Mouse (Mus musculus) midbrain, postnatal 0 days (tissue): ENCODE measurements around the gene Stk10. TPM values are rescaled to one million over a fixed set of nuclear protein-coding genes. Genes with fewer than 3 reads are reported as not detected.

ENCODE experiments used
- ATAC-seq: fragments of 200-750 bp; cut with Nextera tagmentation; 2 replicates; pipeline ENCODE4 v1.8.0; 2017; ENCODE audit warnings: moderate number of reproducible peaks, mild to moderate bottlenecking, moderate TSS enrichment, moderate library complexity; ENCODE audit not compliant: low FRiP score
- DNase-seq: peaks from one replicate; pipeline ENCODE4 v3.0.0-alpha.2; 2015; ENCODE audit warnings: low spot score
- H3K27ac ChIP-seq: fragments of 300-500 bp; sonication (generic); 2 replicates; pipeline ENCODE4 v1.5.1; 2014; ENCODE audit warnings: low read depth, mild to moderate bottlenecking, low read length, mixed read lengths
- H3K27me3 ChIP-seq: fragments of 300-500 bp; sonication (generic); 2 replicates; pipeline ENCODE4 v1.6.1; 2014; ENCODE audit warnings: low read length, control low read depth, mixed read lengths; ENCODE audit not compliant: insufficient read depth
- H3K36me3 ChIP-seq: fragments of 300-500 bp; sonication (generic); 2 replicates; pipeline ENCODE4 v1.6.1; 2014; ENCODE audit warnings: low read length, control low read depth, mixed read lengths; ENCODE audit not compliant: insufficient read depth
- H3K4me1 ChIP-seq: fragments of 300-500 bp; sonication (generic); 2 replicates; pipeline ENCODE4 v1.6.1; 2014; ENCODE audit warnings: mild to moderate bottlenecking, control low read depth, antibody characterized with exemption, low read length, mixed read lengths; ENCODE audit not compliant: insufficient read depth
- H3K4me2 ChIP-seq: fragments of 300-500 bp; sonication (generic); 2 replicates; pipeline ENCODE4 v1.6.1; 2014; ENCODE audit warnings: low read depth, mild to moderate bottlenecking, low read length, mixed read lengths; ENCODE audit not compliant: poor library complexity, severe bottlenecking
- H3K4me3 ChIP-seq: fragments of 300-500 bp; sonication (generic); 2 replicates; pipeline ENCODE4 v1.5.1; 2014; ENCODE audit warnings: low read depth, mild to moderate bottlenecking, low read length, moderate library complexity
- H3K9ac ChIP-seq: fragments of 300-500 bp; sonication (generic); replicated peaks from 2 replicates; pipeline ENCODE4 v1.6.1; 2014; ENCODE audit warnings: mild to moderate bottlenecking, low read length, moderate library complexity, mixed read lengths; ENCODE audit not compliant: poor library complexity, severe bottlenecking
- H3K9me3 ChIP-seq: fragments of 300-500 bp; sonication (generic); 2 replicates; pipeline ENCODE4 v1.6.1; 2016; ENCODE audit warnings: low read length, control low read depth
- CTCF ChIP-seq: IDR thresholded peaks from 2 replicates; pipeline ENCODE4 v1.5.1; 2016; ENCODE audit warnings: antibody characterized with exemption, mild to moderate bottlenecking
- WGBS: fragments of 180-500 bp; shearing (Covaris S2); extraction: QIAGEN DNeasy Blood & Tissue Kit; methylation state at CpG from one replicate; pipeline ENCODE4 v1.1.7; 2014; 5-methylcytosine and 5-hydroxymethylcytosine counted together
- polyA plus RNA-seq: library from polyadenylated mRNA; unstranded; fragments of >200 nt; fragmentation: Nextera tagmentation; extraction: Ambion mirVana; gene quantifications from 2 replicates; pipeline ENCODE4 v1.2.1, GENCODE M21; 2015
- total RNA-seq: library from RNA; depleted of rRNA; stranded (reverse); fragments of >200 nt; gene quantifications from 2 replicates; pipeline ENCODE4 v1.2.3, GENCODE M21; 2014

Stk10 gene
- total and polyA plus RNA-seq, 2 experiments from 2014 or later = 0.99 to 9.4 TPM

DNA sequence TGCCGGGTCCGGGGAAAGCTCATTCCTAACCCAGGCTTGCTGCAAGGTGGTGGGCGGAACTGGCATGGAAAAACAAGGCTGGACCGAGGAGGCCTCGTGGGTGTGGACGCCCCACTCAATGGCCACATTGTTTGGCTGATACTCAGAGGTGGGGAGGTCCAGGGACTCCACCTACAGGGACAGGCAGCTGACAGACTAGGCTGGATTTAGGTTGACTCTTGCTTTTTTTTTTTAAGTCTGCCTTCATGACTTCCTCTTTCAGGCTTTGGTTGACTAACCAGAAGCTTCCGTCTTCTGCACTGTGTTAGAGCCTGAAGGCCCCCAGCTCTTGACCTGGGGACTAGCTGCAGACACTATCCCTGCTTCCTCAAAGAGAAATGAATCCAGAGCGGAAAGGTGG, 32.0 kb downstream of the Stk10 start:
- no peak overlapping the region for H3K9ac ChIP-seq

DNA sequence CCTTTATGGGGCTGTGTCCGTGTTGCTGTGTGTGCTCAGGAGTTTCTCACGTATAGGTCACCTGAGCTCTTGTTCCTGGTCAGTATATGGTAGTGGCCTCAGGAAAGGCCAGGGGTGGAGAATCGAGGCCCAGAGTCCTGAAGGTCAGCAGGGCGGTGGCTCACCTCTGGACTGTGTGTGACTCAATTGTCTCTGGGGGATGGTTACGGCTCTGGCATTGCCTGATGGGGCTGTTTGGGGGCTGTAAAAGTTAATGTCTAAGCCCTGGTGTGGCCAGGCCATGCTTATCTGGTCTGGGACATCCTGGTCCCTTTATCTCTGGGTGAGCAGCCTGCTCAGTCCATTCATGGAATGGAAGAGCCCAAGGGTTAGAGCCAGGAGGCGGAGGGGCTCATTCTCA, 33.1 kb downstream of the Stk10 start:
- no peaks in the 10 kb centered on the region for H3K36me3 ChIP-seq
- H3K27me3 ChIP-seq = no peaks in the 10 kb centered on the region
- DNase-seq = no peak
- no peak overlapping the region for H3K4me2 ChIP-seq
- no peaks in the 10 kb centered on the region; the same call in 1 of the 2 replicates for H3K9me3 ChIP-seq
- no peak for TF ChIP-seq CTCF
- no peak overlapping the region for H3K4me3 ChIP-seq
- no peak overlapping the region for H3K9ac ChIP-seq
- H3K27ac ChIP-seq = no peak overlapping the region
- H3K4me1 ChIP-seq = no peaks in the 10 kb centered on the region
- 94% methylated on average over 6 of the region's 6 CpGs for WGBS
- ATAC-seq = no peak

More for the DNA sequence above, 32.0 kb downstream of the Stk10 start:
- H3K27ac ChIP-seq = no peak overlapping the region
- ATAC-seq = no peak
- H3K9me3 ChIP-seq = no peaks in the 10 kb centered on the region; the same call in 1 of the 2 replicates
- WGBS = 60% methylated on average over 8 of the region's 8 CpGs
- no peak overlapping the region for H3K4me3 ChIP-seq
- H3K4me1 ChIP-seq = no peaks in the 10 kb centered on the region
- no peak for TF ChIP-seq CTCF
- H3K4me2 ChIP-seq = no peak overlapping the region
- no peaks in the 10 kb centered on the region for H3K36me3 ChIP-seq
- H3K27me3 ChIP-seq = no peaks in the 10 kb centered on the region
- no peak for DNase-seq

DNA sequence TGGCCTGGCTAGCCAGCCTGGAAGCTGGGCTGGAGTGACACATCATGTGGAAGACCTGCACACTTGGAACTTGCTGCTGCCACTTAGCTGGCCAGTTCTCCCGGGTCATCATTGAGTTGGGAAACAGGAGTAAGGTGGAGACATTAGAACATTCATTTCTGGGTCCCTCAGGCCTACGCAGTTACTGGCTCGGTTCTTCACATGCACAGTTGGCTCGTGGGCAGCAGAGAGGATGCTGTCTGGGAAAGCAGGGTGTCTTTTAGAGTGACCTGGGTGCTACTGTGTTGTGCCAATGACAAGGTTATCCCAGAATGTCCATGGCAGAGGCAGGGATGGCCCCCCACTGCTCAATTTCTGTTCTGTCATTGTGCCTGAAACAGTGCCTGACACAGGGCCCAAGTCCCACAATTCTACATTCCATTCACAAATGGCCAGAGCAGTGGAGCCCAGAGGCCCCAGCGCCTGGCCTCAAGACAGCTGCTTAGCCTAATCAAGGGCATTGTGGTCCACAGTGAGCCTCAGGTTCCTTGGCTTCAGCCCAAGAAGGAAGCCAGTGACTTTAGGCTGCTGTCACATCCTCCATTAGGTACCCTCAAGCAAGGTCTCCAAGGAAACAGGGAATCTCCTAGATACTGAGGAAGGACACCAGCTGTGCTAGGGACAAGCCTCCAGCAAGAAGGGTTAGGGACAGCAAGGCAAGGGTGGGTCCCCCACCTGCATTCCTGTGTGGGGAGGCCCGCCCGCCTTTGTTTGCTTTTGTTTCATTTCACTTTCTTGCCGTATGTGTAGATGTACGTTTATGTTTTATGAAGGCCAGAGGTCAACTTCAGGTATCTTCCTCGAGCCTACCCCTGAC, 34.1 kb downstream of the Stk10 start:
- Histone ChIP-seq H3K36me3 (no peaks in the 10 kb centered on the region), H3K27ac (no peak overlapping the region), H3K4me3 (no peak overlapping the region), H3K27me3 (no peaks in the 10 kb centered on the region), H3K9ac (no peak overlapping the region), H3K4me2 (no peak overlapping the region), H3K4me1 (no peaks in the 10 kb centered on the region), H3K9me3 (no peaks in the 10 kb centered on the region; the same call in 1 of the 2 replicates)
- DNase-seq (no peak), ATAC-seq (no peak)
- no peak for TF ChIP-seq CTCF
- 86% methylated on average over 10 of the region's 10 CpGs for WGBS

DNA sequence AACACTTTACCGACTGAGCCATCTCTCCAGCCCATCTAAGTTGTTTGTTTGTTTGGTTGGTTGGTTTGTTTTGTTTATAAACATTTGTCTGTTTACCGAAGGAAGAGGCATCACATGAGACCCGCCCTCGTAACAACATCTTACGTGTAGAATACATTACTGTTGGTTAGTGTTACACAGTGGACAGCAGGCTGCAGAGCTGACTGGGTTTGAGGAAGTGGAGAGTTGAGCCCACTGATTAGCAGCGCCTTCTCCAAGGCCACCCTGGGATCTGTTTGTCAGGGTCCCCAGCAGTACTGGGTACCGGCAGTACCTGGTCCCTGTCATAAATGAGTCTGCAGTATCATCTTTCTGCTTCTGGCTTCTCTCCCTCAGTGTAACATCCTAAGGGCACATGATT, 35.0 kb downstream of the Stk10 start:
- WGBS = 95% methylated on average over 7 of the region's 7 CpGs
- no peaks in the 10 kb centered on the region for H3K4me1 ChIP-seq
- TF ChIP-seq CTCF = no peak
- no peaks in the 10 kb centered on the region for H3K36me3 ChIP-seq
- H3K9ac ChIP-seq = no peak overlapping the region
- DNase-seq (no peak), ATAC-seq (no peak)
- no peaks in the 10 kb centered on the region; the same call in 1 of the 2 replicates for H3K9me3 ChIP-seq
- no peaks in the 10 kb centered on the region for H3K27me3 ChIP-seq
- H3K4me3 ChIP-seq = no peak overlapping the region
- H3K27ac ChIP-seq = no peak overlapping the region
- H3K4me2 ChIP-seq = no peak overlapping the region

DNA sequence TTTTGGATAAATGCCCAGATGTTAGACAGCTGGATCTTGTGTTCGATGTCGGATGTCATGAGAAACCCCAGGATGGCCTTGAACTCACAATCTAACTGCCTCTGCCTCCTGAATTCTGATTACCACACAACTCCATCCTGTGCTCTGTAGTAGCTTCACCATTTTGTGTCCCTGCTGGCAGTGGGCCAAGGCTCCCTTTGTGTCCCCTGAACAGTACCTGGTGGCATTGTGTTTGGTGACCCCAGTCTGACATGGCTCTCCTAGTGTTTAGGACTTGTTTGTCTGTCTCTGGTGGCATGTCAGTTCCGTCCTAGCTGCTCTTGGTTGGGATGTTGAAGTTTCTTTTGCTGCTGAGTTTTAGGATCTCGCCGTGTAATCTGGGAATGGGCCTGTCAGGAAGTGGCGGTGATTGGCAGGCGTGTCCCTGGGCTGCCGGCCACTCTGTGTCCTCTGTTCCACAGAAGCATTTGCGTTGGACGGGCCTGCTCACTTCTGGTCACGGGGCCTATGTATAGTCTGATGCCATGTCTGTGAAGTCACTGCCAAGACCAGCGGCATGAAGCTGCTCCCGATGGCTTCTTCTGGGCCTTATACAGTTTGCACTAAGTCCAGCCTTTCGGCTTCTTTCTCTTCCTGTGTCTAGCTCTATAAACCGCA, 35.7 kb downstream of the Stk10 start:
- Histone ChIP-seq H3K9ac (no peak overlapping the region), H3K4me2 (no peak overlapping the region), H3K4me3 (no peak overlapping the region), H3K27ac (no peak overlapping the region), H3K36me3 (no peaks in the 10 kb centered on the region), H3K27me3 (no peaks in the 10 kb centered on the region), H3K9me3 (no peaks in the 10 kb centered on the region; the same call in 1 of the 2 replicates), H3K4me1 (no peaks in the 10 kb centered on the region)
- DNase-seq (no peak), ATAC-seq (no peak)
- WGBS = 82% methylated on average over 15 of the region's 15 CpGs
- no peak for TF ChIP-seq CTCF

DNA sequence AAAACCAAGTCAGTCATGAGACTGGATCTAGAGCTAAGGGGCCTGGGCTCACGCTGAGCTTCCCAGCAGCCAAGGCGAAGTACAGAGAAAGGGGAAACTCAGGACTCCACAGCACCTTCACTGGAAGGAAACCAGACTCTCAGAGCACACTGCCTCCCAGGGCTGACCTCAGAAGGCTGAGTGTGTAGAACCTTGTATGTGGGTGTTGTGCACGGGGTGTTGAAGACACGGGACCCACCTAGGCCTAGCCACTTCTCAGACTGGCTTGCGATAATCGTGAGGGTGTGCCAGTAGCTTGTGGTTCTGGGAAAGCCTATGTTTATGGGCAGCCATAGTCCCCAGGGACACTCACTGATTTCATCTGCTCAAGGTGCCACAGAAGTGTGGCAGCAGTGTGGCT, 38.0 kb downstream of the Stk10 start:
- H3K27me3 ChIP-seq = no peaks in the 10 kb centered on the region
- no peaks in the 10 kb centered on the region for H3K36me3 ChIP-seq
- no peak overlapping the region for H3K4me3 ChIP-seq
- no peaks in the 10 kb centered on the region for H3K4me1 ChIP-seq
- ATAC-seq (no peak), DNase-seq (no peak)
- no peak overlapping the region for H3K27ac ChIP-seq
- TF ChIP-seq CTCF = no peak
- no peak overlapping the region for H3K9ac ChIP-seq
- no peak overlapping the region for H3K4me2 ChIP-seq
- no peaks in the 10 kb centered on the region; the same call in 1 of the 2 replicates for H3K9me3 ChIP-seq
- 88% methylated on average over 6 of the region's 6 CpGs for WGBS
